Mouse (Mus musculus): ENCODE measurements at regions not wholly inside any gene's neighbourhood (a gene's known extent, or its start where the extent isn't known, plus 50 kb on each side); places are given as distances from the start of the nearest gene placed in this dataset.

- WGBS: 80% methylated on average over 4 of the region's 4 CpGs
- Histone ChIP-seq H3K4me1 (replicated peaks; ENCODE audit: control insufficient read depth, insufficient read depth) (no peaks in the 10 kb centered on the region), H3K4me2 (replicated peaks; ENCODE audit: low read depth) (no peak overlapping the region), H3K27me3 (ENCODE audit: control insufficient read depth, insufficient read depth, low read length) (no peaks in the 10 kb centered on the region), H3K27ac (replicated peaks) (peak overlapping the region; percentile 25; the same call in 1 of the 2 replicates), H3K9me3 (ENCODE audit: control insufficient read depth, low read length) (no peaks in the 10 kb centered on the region), H3K9ac (ENCODE audit: low read length) (no peak overlapping the region), H3K4me3 (ENCODE audit: low read depth, low read length) (no peak overlapping the region), H3K36me3 (ENCODE audit: control insufficient read depth, insufficient read depth, low read length) (no peaks in the 10 kb centered on the region)
- peak; percentile 94 for ATAC-seq (ENCODE audit: low FRiP score, low TSS enrichment)
- peak; percentile 61 for DNase-seq (ENCODE audit: low spot score)
- TF ChIP-seq CTCF (IDR thresholded peaks at IDR 0.05; ENCODE audit: low read depth) (no peak), EP300 (optimal IDR thresholded peaks at IDR 0.05) (no peak)
These were observed 536.6 kb upstream of the Klf4 start for GRCm38 (mm10) chr4:56068859-56069258.

DNA sequence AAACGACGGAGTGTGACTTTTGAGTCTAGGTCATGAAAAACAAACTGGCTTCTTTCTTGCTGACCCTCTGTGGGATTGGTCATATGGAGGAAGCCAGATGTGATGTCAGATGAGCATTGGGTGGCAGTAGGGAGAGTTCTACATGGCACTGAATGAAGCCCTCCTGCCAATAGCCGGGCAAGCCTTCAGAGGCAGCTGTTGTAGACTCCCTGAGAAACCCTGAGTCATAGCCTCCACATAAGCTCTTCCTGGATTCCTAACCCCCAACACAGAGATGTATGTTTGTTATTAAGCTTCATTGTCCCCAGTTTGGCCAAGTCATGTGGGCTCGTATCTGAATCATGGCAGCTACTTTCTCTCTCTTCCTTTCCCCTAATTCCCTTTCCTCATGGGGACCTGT is 532.4 kb upstream of the Klf4 start:
- H3K27me3 ChIP-seq (ENCODE audit: control insufficient read depth, insufficient read depth, low read length): no peaks in the 10 kb centered on the region
- H3K4me1 ChIP-seq (replicated peaks; ENCODE audit: control insufficient read depth, insufficient read depth): no peaks in the 10 kb centered on the region
- 88% methylated on average over 4 of the region's 4 CpGs for WGBS
- no peak overlapping the region for H3K9ac ChIP-seq (ENCODE audit: low read length)
- no peak overlapping the region for H3K4me2 ChIP-seq (replicated peaks; ENCODE audit: low read depth)
- H3K9me3 ChIP-seq (ENCODE audit: control insufficient read depth, low read length): no peaks in the 10 kb centered on the region
- TF ChIP-seq EP300 (optimal IDR thresholded peaks at IDR 0.05): no peak
- no peak for TF ChIP-seq CTCF (IDR thresholded peaks at IDR 0.05; ENCODE audit: low read depth)
- no peak for ATAC-seq (ENCODE audit: low FRiP score, low TSS enrichment)
- no peaks in the 10 kb centered on the region for H3K36me3 ChIP-seq (ENCODE audit: control insufficient read depth, insufficient read depth, low read length)
- DNase-seq (ENCODE audit: low spot score): no peak
- no peak overlapping the region for H3K27ac ChIP-seq (replicated peaks)
- no peak overlapping the region for H3K4me3 ChIP-seq (ENCODE audit: low read depth, low read length)

- H3K36me3 ChIP-seq (ENCODE audit: control insufficient read depth, insufficient read depth, low read length): no peaks in the 10 kb centered on the region
- H3K4me2 ChIP-seq (replicated peaks; ENCODE audit: low read depth): no peak overlapping the region
- peak; percentile 65 for DNase-seq (ENCODE audit: low spot score)
- peak; percentile 80 for ATAC-seq (ENCODE audit: low FRiP score, low TSS enrichment)
- no peak overlapping the region for H3K4me3 ChIP-seq (ENCODE audit: low read depth, low read length)
- H3K27ac ChIP-seq (replicated peaks): peak overlapping the region; percentile 45
- WGBS: 45% methylated on average over 6 of the region's 6 CpGs
- TF ChIP-seq EP300 (optimal IDR thresholded peaks at IDR 0.05) (peak; percentile 61), CTCF (IDR thresholded peaks at IDR 0.05; ENCODE audit: low read depth) (peak; percentile 61)
- H3K4me1 ChIP-seq (replicated peaks; ENCODE audit: control insufficient read depth, insufficient read depth): no peaks in the 10 kb centered on the region; the same call in 1 of the 2 replicates
- H3K9ac ChIP-seq (ENCODE audit: low read length): no peak overlapping the region
- no peaks in the 10 kb centered on the region for H3K9me3 ChIP-seq (ENCODE audit: control insufficient read depth, low read length)
- no peaks in the 10 kb centered on the region for H3K27me3 ChIP-seq (ENCODE audit: control insufficient read depth, insufficient read depth, low read length)
These were observed 519.6 kb upstream of the Klf4 start for GRCm38 (mm10) chr4:56051792-56052380.

- Histone ChIP-seq H3K4me3 (ENCODE audit: low read depth, low read length) (no peak overlapping the region), H3K4me2 (replicated peaks; ENCODE audit: low read depth) (no peak overlapping the region), H3K27me3 (ENCODE audit: control insufficient read depth, insufficient read depth, low read length) (no peaks in the 10 kb centered on the region), H3K9me3 (ENCODE audit: control insufficient read depth, low read length) (no peaks in the 10 kb centered on the region), H3K27ac (replicated peaks) (no peak overlapping the region), H3K36me3 (ENCODE audit: control insufficient read depth, insufficient read depth, low read length) (no peaks in the 10 kb centered on the region), H3K4me1 (replicated peaks; ENCODE audit: control insufficient read depth, insufficient read depth) (no peaks in the 10 kb centered on the region), H3K9ac (ENCODE audit: low read length) (no peak overlapping the region)
- DNase-seq (ENCODE audit: low spot score) (no peak), ATAC-seq (ENCODE audit: low FRiP score, low TSS enrichment) (no peak)
- TF ChIP-seq CTCF (IDR thresholded peaks at IDR 0.05; ENCODE audit: low read depth): no peak
- no peak for TF ChIP-seq EP300 (optimal IDR thresholded peaks at IDR 0.05)
- WGBS: 93% methylated on average over 4 of the region's 4 CpGs
These were observed 507.1 kb upstream of the Klf4 start for GRCm38 (mm10) chr4:56039327-56039726.

- no peak overlapping the region for H3K4me2 ChIP-seq (replicated peaks; ENCODE audit: low read depth)
- 60% methylated on average over 6 of the region's 6 CpGs for WGBS
- TF ChIP-seq EP300 (optimal IDR thresholded peaks at IDR 0.05) (no peak), CTCF (IDR thresholded peaks at IDR 0.05; ENCODE audit: low read depth) (no peak)
- 0 out of 2 replicates have a peak, but pooled peaks have one; percentile 26 for ATAC-seq (ENCODE audit: low FRiP score, low TSS enrichment)
- H3K4me3 ChIP-seq (ENCODE audit: low read depth, low read length): no peak overlapping the region
- no peak overlapping the region for H3K27ac ChIP-seq (replicated peaks)
- H3K4me1 ChIP-seq (replicated peaks; ENCODE audit: control insufficient read depth, insufficient read depth): no peaks in the 10 kb centered on the region
- no peaks in the 10 kb centered on the region for H3K36me3 ChIP-seq (ENCODE audit: control insufficient read depth, insufficient read depth, low read length)
- H3K9ac ChIP-seq (ENCODE audit: low read length): no peak overlapping the region
- H3K27me3 ChIP-seq (ENCODE audit: control insufficient read depth, insufficient read depth, low read length): no peaks in the 10 kb centered on the region
- no peaks in the 10 kb centered on the region for H3K9me3 ChIP-seq (ENCODE audit: control insufficient read depth, low read length)
- no peak for DNase-seq (ENCODE audit: low spot score)
These were observed 504.1 kb upstream of the Klf4 start for GRCm38 (mm10) chr4:56036334-56036733.

- Histone ChIP-seq H3K9ac (ENCODE audit: low read length) (no peak overlapping the region), H3K4me1 (replicated peaks; ENCODE audit: control insufficient read depth, insufficient read depth) (no peaks in the 10 kb centered on the region), H3K4me3 (ENCODE audit: low read depth, low read length) (no peak overlapping the region), H3K4me2 (replicated peaks; ENCODE audit: low read depth) (no peak overlapping the region), H3K9me3 (ENCODE audit: control insufficient read depth, low read length) (no peaks in the 10 kb centered on the region), H3K27me3 (ENCODE audit: control insufficient read depth, insufficient read depth, low read length) (no peaks in the 10 kb centered on the region), H3K27ac (replicated peaks) (no peak overlapping the region), H3K36me3 (ENCODE audit: control insufficient read depth, insufficient read depth, low read length) (no peaks in the 10 kb centered on the region)
- no peak for TF ChIP-seq EP300 (optimal IDR thresholded peaks at IDR 0.05)
- no peak for TF ChIP-seq CTCF (IDR thresholded peaks at IDR 0.05; ENCODE audit: low read depth)
- no peak for ATAC-seq (ENCODE audit: low FRiP score, low TSS enrichment)
- WGBS: 58% methylated on average over 5 of the region's 5 CpGs
- DNase-seq (ENCODE audit: low spot score): no peak
These were observed 503.3 kb upstream of the Klf4 start for GRCm38 (mm10) chr4:56035543-56035942.

Measured in stomach, postnatal 0 days (tissue).